Mouse (Mus musculus) MEL (cell line): ENCODE data around the gene Scn11a. TPM values are rescaled to one million over a fixed set of nuclear protein-coding genes. Genes with fewer than 3 reads are reported as not detected.

Experiments used
- DNase-seq: peaks from one replicate; pipeline ENCODE4 v3.0.0; 2011; ENCODE audit warnings: low read depth, low spot score
- H3K27ac ChIP-seq: 2 replicates; pipeline ENCODE4 v1.5.1; 2012; ENCODE audit warnings: low read depth, mild to moderate bottlenecking, control low read depth, low read length, moderate library complexity; ENCODE audit not compliant: control insufficient read depth
- H3K27me3 ChIP-seq, 2 experiments: fragments of 150-350 bp in 1 of 2; sonication (generic) in 1 of 2; 2 replicates each; pipeline ENCODE4 v1.6.1; 2012; ENCODE audit warnings: low read length in 2 of 2, mild to moderate bottlenecking in 2 of 2, improper control_type of control experiment in 1 of 2, moderate library complexity in 1 of 2; ENCODE audit not compliant: insufficient read depth in 2 of 2, control insufficient read depth in 1 of 2
- H3K36me3 ChIP-seq, 2 experiments: 2 replicates each; pipeline ENCODE4 v1.6.1; 2012 to 2014; ENCODE audit warnings: low read length in 2 of 2, improper control_type of control experiment in 1 of 2, inconsistent platforms in 1 of 2, mild to moderate bottlenecking in 1 of 2; ENCODE audit not compliant: insufficient read depth in 2 of 2, control insufficient read depth in 1 of 2
- H3K4me1 ChIP-seq, 2 experiments: fragments of 150-350 bp in 1 of 2; sonication (generic) in 1 of 2; 2 replicates each; pipeline ENCODE4 v1.6.1; 2012; ENCODE audit warnings: low read length in 2 of 2, improper control_type of control experiment in 1 of 2, mild to moderate bottlenecking in 1 of 2; ENCODE audit not compliant: insufficient read depth in 2 of 2, control insufficient read depth in 1 of 2
- H3K4me3 ChIP-seq, 2 experiments: fragments of 150-350 bp in 1 of 2; sonication (generic) in 1 of 2; 2 replicates each; pipeline ENCODE4 v1.5.1; 2012; ENCODE audit warnings: low read depth in 2 of 2, low read length in 2 of 2, mild to moderate bottlenecking in 2 of 2, moderate library complexity in 2 of 2, control low read depth in 1 of 2, improper control_type of control experiment in 1 of 2; ENCODE audit not compliant: control insufficient read depth in 1 of 2, insufficient read depth in 1 of 2
- H3K79me2 ChIP-seq: 2 replicates; pipeline ENCODE4 v1.6.1; 2012; ENCODE audit warnings: mild to moderate bottlenecking, low read length, moderate library complexity; ENCODE audit not compliant: control insufficient read depth, poor library complexity, insufficient read depth
- H3K9ac ChIP-seq: 2 replicates; pipeline ENCODE4 v1.6.1; 2012; ENCODE audit warnings: low read depth, mild to moderate bottlenecking, control low read depth, low read length, moderate library complexity; ENCODE audit not compliant: control insufficient read depth, poor library complexity, severe bottlenecking
- H3K9me3 ChIP-seq: fragments of 150-350 bp; sonication (generic); replicated peaks from 2 replicates; pipeline ENCODE4 v1.6.1; 2012; ENCODE audit warnings: mild to moderate bottlenecking, low read length, improper control_type of control experiment, moderate library complexity; ENCODE audit not compliant: insufficient read depth
- CHD1 ChIP-seq: IDR thresholded peaks from 2 replicates; pipeline ENCODE4 v1.6.1; 2012; ENCODE audit warnings: low read depth, mild to moderate bottlenecking, inconsistent platforms, low read length, improper control_type of control experiment
- CTCF ChIP-seq, 3 experiments: IDR thresholded peaks in 2 of 3; conservative IDR thresholded peaks in 1 of 3; 2 replicates each; pipeline ENCODE4 v1.5.1; 2011 to 2012; ENCODE audit warnings: low read length in 3 of 3, low read depth in 2 of 3, mild to moderate bottlenecking in 2 of 3, improper control_type of control experiment in 1 of 3, inconsistent platforms in 1 of 3, mixed read lengths in 1 of 3, moderate library complexity in 1 of 3; ENCODE audit not compliant: control insufficient read depth in 1 of 3, insufficient read depth in 1 of 3, poor library complexity in 1 of 3, severe bottlenecking in 1 of 3
- ELF1 ChIP-seq: IDR thresholded peaks from 2 replicates; pipeline ENCODE4 v1.6.1; 2014; ENCODE audit warnings: low read depth, mild to moderate bottlenecking, inconsistent platforms, low read length, improper control_type of control experiment, moderate library complexity
- EP300 ChIP-seq, 2 experiments: IDR thresholded peaks; 2 replicates each; pipeline ENCODE4 v1.6.1; 2011; ENCODE audit warnings: improper control_type of control experiment in 2 of 2, low read length in 2 of 2, low read depth in 1 of 2, mild to moderate bottlenecking in 1 of 2
- ETS1 ChIP-seq: IDR thresholded peaks from 2 replicates; pipeline ENCODE4 v1.6.1; 2012; ENCODE audit warnings: low read depth, mild to moderate bottlenecking, inconsistent platforms, low read length, improper control_type of control experiment, moderate library complexity
- HCFC1 ChIP-seq: IDR thresholded peaks from 2 replicates; pipeline ENCODE4 v1.6.1; 2012; ENCODE audit warnings: low read depth, mild to moderate bottlenecking, inconsistent platforms, low read length, improper control_type of control experiment, moderate library complexity
- JUND ChIP-seq: IDR thresholded peaks from 2 replicates; pipeline ENCODE4 v1.6.1; 2011; ENCODE audit warnings: low read depth, mild to moderate bottlenecking, improper control_type of control experiment, low read length
- MAZ ChIP-seq: IDR thresholded peaks from 2 replicates; pipeline ENCODE4 v1.6.1; 2012; ENCODE audit warnings: low read depth, mild to moderate bottlenecking, inconsistent platforms, low read length, improper control_type of control experiment
- NELFE ChIP-seq: IDR thresholded peaks from 2 replicates; pipeline ENCODE4 v1.6.1; 2011; ENCODE audit warnings: low read depth, low read length, improper control_type of control experiment
- RAD21 ChIP-seq: IDR thresholded peaks from 2 replicates; pipeline ENCODE4 v1.6.1; 2011; ENCODE audit warnings: mild to moderate bottlenecking, low read depth, low read length, improper control_type of control experiment
- RCOR1 ChIP-seq: IDR thresholded peaks from 2 replicates; pipeline ENCODE4 v1.6.1; 2012; ENCODE audit warnings: low read depth, mild to moderate bottlenecking, inconsistent platforms, low read length, improper control_type of control experiment
- TBP ChIP-seq: IDR thresholded peaks from 2 replicates; pipeline ENCODE4 v1.8.0; 2011; ENCODE audit warnings: low read depth, low read length, improper control_type of control experiment
- UBTF ChIP-seq: IDR thresholded peaks from 2 replicates; pipeline ENCODE4 v1.6.1; 2012; ENCODE audit warnings: low read depth, mild to moderate bottlenecking, inconsistent platforms, low read length, improper control_type of control experiment, moderate library complexity, borderline replicate concordance; ENCODE audit not compliant: insufficient read depth
- ZC3H11A ChIP-seq: IDR thresholded peaks from 2 replicates; pipeline ENCODE4 v1.6.1; 2012; ENCODE audit warnings: low read depth, mild to moderate bottlenecking, inconsistent platforms, low read length, improper control_type of control experiment
- polyA plus RNA-seq, 2 experiments: library from polyadenylated mRNA; stranded (reverse) in 1 of 2; unstranded in 1 of 2; fragments of >175 nt in 1 of 2; fragments of >200 nt in 1 of 2; gene quantifications; 2 replicates each; pipeline versions ENCODE4 v1.2.1 to v1.2.4; 2012; ENCODE audit warnings: low replicate concordance in 2 of 2, low read depth in 1 of 2; ENCODE audit not compliant: insufficient read length in 2 of 2, insufficient read depth in 1 of 2, missing spikeins in 1 of 2
- total RNA-seq: library from RNA; depleted of rRNA; stranded (reverse); fragments of 300-350 nt; gene quantifications from 2 replicates; pipeline ENCODE4 v1.2.3, GENCODE M21; 2012

Gene Scn11a
- total and polyA plus RNA-seq, 3 experiments, result 0.04 to 0.15 TPM; not detected in 1

DNA sequence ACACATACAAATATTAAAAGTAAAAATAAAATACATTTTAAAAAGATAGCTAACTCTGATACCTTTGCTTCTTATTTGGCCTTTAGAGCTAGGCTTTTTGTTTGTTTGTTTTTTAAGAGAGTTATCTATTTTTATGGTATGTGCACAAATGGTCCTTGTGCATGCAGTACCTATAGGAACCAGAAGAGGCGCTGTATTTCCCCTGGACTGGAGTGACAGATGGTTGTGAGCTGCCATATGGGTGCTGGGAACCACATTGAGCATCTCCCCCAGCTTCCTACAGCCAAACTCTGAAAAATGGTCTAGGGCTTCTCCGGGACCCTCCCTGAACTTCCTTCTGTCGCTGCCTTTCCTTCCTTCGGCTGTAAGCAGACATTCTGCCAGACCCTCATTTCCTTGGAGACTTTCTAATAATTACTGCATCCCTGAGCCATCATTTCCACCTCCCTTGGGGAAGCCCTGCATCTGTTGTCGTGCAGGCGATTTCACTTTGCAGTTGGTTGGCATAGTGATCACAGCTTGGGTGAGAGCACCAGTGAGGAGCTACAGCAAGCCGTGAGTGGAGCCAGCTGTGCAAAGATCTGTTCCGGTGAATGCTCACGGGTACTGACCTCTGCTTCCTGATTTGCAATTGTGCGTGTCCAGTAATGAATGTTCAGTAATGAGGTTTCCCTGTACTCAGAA is 27.2 kb upstream of the Scn11a start:
- DNase-seq, result peak; percentile 9
- Histone ChIP-seq H3K27ac (no peak overlapping the region), H3K9me3 (no peaks in the 10 kb centered on the region), H3K36me3 (no peaks in the 10 kb centered on the region), H3K4me3 (no peak overlapping the region), H3K79me2 (no peaks in the 10 kb centered on the region)
- peak in 1 of 3 experiments; percentile 48; a peak in 3 of 6 replicates for TF ChIP-seq CTCF (IDR thresholded peaks at IDR 0.05 in 2 of 3, conservative IDR thresholded peaks at IDR 0.05 in 1 of 3; ENCODE audit: control insufficient read depth in 1 of 3, insufficient read depth in 1 of 3, low read depth in 2 of 3, low read length in 3 of 3, poor library complexity in 1 of 3, severe bottlenecking in 1 of 3)
- TF ChIP-seq EP300 (IDR thresholded peaks at IDR 0.05; ENCODE audit: low read depth in 1 of 2, low read length in 2 of 2), result no peak
- TF ChIP-seq, all 39 proteins: peak for 1
- H3K27me3 ChIP-seq, result no peaks in the 10 kb centered on the region
- H3K4me1 ChIP-seq, result no peaks in the 10 kb centered on the region
- no peak overlapping the region for H3K9ac ChIP-seq

DNA sequence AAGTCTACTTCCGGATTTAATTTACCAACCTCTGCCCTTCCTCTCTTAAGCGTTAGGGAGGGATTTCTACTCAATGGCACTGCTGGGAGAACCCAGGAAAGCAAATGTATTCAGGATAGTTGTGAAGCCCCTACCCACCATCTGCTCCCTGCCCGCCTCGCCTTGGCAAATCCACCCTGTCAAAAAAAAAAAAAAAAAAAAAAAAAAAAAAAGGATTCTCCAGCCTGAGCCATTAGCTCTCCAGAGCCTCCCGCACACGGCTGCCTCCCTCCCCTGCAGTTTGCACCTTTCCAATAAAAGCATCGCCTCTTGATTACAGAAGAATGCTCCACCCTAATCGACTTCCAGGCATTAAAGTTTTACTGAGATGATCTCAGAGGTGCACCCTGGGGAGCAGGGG is 24.0 kb upstream of the Scn11a start:
- Histone ChIP-seq H3K27ac (no peak overlapping the region), H3K36me3 (no peaks in the 10 kb centered on the region), H3K9ac (no peak overlapping the region), H3K79me2 (no peaks in the 10 kb centered on the region), H3K4me1 (no peaks in the 10 kb centered on the region), H3K4me3 (no peak overlapping the region), H3K27me3 (no peaks in the 10 kb centered on the region), H3K9me3 (no peaks in the 10 kb centered on the region)
- DNase-seq, result no peak
- TF ChIP-seq TBP, result no peak

DNA sequence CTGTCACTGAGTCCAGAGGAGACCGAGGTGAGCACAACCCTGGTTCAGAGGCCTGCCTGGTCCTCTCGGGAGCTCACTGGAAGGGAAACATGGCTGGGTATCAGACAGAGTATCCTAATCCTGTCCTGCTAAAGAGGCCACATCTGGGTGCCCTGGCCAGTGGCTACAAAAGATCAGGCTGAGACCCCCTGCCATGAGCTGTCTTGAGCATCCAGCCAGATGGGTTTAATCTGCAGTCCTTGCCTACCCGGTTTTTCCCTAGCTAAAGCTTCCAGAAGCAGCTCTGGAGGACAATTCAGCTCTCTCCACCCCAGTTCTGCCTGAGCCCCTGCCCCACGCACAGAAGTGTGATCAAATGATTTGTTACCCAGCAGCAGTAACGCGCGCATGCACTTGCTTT is 23.4 kb upstream of the Scn11a start:
- Histone ChIP-seq H3K9me3 (no peaks in the 10 kb centered on the region), H3K27me3 (no peaks in the 10 kb centered on the region), H3K79me2 (no peaks in the 10 kb centered on the region), H3K4me1 (no peaks in the 10 kb centered on the region), H3K27ac (no peak overlapping the region), H3K9ac (no peak overlapping the region), H3K36me3 (no peaks in the 10 kb centered on the region), H3K4me3 (no peak overlapping the region)
- DNase-seq, result no peak
- TF ChIP-seq RAD21 (no peak), JUND (no peak)

DNA sequence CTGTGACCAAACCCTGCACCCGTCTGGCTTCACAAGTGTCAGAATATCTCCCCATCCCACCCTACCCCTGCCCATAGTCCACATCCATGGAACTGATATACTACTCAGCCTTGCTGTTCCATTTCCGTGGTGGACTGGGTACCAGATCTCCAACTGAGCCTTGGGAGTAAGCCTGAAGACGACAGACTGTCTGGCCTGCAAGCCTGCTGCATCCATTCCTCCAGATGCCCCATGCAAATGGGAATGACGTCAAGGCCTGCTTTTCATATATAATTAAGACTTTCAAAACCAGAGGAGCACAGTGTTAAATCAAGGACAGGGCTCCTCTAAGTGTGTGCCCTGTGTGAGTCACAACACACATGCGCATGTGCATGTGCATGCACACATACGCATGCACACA is 21.9 kb upstream of the Scn11a start:
- no peak for DNase-seq
- no peak overlapping the region for H3K27ac ChIP-seq
- TF ChIP-seq JUND, result no peak
- TF ChIP-seq UBTF, result no peak
- TF ChIP-seq TBP, result no peak
- TF ChIP-seq ETS1, result no peak
- no peak for TF ChIP-seq MAZ
- TF ChIP-seq ELF1, result no peak
- no peak for TF ChIP-seq ZC3H11A
- no peak for TF ChIP-seq NELFE
- TF ChIP-seq RCOR1, result no peak
- no peak for TF ChIP-seq HCFC1
- no peak for TF ChIP-seq CHD1
- no peaks in the 10 kb centered on the region for H3K9me3 ChIP-seq
- H3K27me3 ChIP-seq, result no peaks in the 10 kb centered on the region
- no peaks in the 10 kb centered on the region for H3K36me3 ChIP-seq
- H3K79me2 ChIP-seq, result no peaks in the 10 kb centered on the region
- no peak overlapping the region for H3K9ac ChIP-seq
- no peak overlapping the region for H3K4me3 ChIP-seq
- H3K4me1 ChIP-seq, result no peaks in the 10 kb centered on the region
